Mouse (Mus musculus): ENCODE measurements around the gene Atp1b2. TPM values are rescaled to one million over a fixed set of nuclear protein-coding genes. Genes with fewer than 3 reads are reported as not detected.

Gene Atp1b2
- polyA plus RNA-seq, 1 experiment from 2014 or later, result 15.6 TPM

DNA sequence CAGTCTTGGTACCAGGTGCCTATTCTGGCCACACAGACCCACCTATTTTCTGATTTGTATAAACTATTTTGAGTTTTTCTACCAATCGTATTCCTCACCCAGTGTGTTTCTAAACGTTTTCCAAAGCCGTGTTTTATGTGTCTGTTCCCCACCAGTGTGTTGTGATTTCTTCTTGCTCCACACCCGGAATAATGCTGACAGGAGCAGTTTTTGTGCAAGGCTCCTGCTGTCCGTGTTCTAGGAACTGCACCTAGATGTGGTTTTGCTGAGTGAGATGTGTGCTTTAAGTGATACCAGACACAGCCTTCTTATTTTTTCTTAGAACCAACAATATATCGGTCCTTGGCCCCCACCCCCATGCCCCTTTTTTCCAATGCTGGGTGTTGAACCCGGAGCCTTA, 21.7 kb downstream of the Atp1b2 start:
- H3K4me1 ChIP-seq, result peaks cover 31% of the 10 kb centered on the region
- H3K9me3 ChIP-seq, result no peaks in the 10 kb centered on the region
- WGBS, result 91% methylated on average over 7 of the region's 7 CpGs
- H3K27me3 ChIP-seq (ENCODE audit: insufficient read depth, poor library complexity, severe bottlenecking), result no peaks in the 10 kb centered on the region
- no peak for DNase-seq (ENCODE audit: low spot score)
- H3K4me3 ChIP-seq, result no peak overlapping the region
- no peak overlapping the region for H3K27ac ChIP-seq
- H3K36me3 ChIP-seq, result peaks cover 36% of the 10 kb centered on the region

DNA sequence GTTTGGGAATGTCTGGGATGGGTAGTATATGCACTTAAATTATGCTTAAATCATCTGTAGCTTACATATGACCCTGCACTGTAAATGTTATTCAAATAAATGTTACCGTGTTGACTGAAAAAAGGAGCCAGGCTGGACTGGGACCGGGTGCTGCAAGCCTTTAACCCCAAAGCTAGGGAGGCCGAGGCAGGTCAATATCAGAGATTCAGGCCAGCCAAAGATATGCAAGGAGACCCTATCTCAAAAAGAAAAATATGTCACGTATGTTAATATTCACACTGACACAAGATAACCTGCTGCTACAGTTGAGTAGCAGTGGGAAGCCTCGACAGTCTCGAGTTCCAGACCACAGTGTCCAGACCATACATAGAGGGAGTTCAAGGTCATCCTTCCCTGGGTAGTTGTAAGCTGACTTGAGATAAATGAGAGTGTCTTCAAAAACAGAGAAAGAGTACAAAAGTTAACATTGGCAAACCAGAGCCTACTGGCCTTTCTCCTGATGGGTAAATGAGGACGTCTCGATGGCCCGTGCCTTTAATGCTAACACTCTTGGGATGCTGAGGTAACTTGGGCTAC, 23.4 kb downstream of the Atp1b2 start:
- Histone ChIP-seq H3K4me1 (peaks cover 42% of the 10 kb centered on the region), H3K27me3 (ENCODE audit: insufficient read depth, poor library complexity, severe bottlenecking) (no peaks in the 10 kb centered on the region), H3K9me3 (no peaks in the 10 kb centered on the region), H3K27ac (peak overlapping the region; percentile 91), H3K36me3 (peaks cover 20% of the 10 kb centered on the region), H3K4me3 (peak overlapping the region; percentile 70)
- WGBS, result 65% methylated on average over 9 of the region's 9 CpGs
- DNase-seq (ENCODE audit: low spot score), result no peak

DNA sequence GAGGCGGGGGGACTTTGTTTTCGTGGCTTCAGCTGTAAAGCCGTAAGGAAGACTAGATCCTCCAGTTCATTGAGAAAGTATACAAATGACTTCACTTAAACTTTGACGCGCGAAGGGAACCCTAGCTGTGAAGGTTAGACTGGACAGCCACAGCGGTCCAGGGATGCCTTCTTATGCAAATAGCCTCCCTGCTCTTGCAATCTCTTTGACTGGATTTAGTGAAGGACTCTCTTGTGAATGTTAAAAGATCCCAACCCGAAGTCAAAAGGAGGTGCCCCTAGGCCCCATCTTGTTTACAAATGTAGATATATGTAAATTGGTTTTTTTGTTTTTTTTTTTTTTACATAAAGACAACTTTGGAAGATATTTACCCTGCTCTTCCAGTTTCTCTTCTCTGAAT, 23.9 kb downstream of the Atp1b2 start:
- Histone ChIP-seq H3K9me3 (no peaks in the 10 kb centered on the region), H3K27me3 (ENCODE audit: insufficient read depth, poor library complexity, severe bottlenecking) (no peaks in the 10 kb centered on the region), H3K27ac (peak overlapping the region; percentile 91), H3K4me1 (peaks cover 47% of the 10 kb centered on the region), H3K4me3 (peak overlapping the region; percentile 70), H3K36me3 (peaks cover 20% of the 10 kb centered on the region)
- WGBS, result 1% methylated on average over 8 of the region's 8 CpGs
- DNase-seq (ENCODE audit: low spot score), result no peak

DNA sequence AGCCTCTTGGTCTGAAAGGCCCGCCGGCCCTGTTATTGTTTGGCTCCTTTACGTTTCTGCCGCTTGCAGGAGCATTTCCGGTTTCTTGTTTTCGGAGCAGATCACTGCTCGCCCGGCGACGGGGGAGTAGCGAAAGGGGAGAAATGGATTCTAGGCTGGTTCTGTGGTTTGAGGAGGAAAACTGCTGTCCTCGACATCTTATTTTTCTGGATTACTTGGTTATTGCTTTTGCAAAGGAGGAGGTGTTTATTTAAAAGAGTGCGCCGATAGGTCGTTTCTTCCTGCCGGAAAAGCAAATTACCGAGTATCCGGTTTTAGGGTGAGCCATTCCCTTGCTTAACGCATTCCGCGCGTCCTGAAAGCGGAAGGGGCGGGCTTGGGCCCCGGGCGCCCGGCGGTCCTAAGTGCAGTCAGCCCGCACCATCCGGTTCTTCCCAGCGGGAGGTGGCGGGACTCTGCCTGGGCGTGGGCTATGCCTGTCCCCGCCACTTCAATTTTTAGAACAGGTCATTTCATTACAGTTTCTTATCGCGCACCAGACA, 24.5 kb downstream of the Atp1b2 start:
- H3K9me3 ChIP-seq, result no peaks in the 10 kb centered on the region
- peaks cover 50% of the 10 kb centered on the region for H3K4me1 ChIP-seq
- no peaks in the 10 kb centered on the region for H3K27me3 ChIP-seq (ENCODE audit: insufficient read depth, poor library complexity, severe bottlenecking)
- H3K27ac ChIP-seq, result peak overlapping the region; percentile 91
- H3K36me3 ChIP-seq, result peaks cover 19% of the 10 kb centered on the region
- peak overlapping the region; percentile 70 for H3K4me3 ChIP-seq
- peak; percentile 96 for DNase-seq (ENCODE audit: low spot score)
- WGBS, result under 1% methylated on average over 36 of the region's 36 CpGs

DNA sequence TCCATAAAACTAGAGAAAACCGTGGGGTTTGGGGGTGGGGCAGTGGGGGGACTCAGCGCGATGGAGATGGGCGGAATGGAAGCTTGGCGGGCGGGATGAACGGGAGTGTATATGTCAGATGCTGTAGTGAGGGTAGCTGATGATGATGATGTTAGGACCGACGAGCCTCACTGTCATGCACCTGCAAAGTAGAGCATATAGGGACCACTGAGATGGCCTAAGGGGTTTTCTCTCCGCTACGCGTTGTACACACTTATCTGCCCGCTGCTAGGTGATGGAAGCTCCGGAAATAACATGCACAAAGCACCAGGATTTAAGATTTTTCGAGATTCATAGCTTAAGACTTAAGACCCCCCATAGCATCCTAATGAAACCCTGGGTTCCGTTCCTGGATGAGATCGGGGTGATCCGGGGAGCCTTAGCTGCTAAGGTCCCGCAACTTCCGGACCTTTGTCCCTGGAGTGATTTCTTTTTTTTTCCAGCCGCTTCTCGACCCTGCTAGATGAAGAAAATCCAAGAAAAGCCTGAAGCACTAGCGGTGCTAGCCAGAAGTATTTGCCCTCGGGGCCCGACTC, 25.1 kb downstream of the Atp1b2 start:
- no peak for DNase-seq (ENCODE audit: low spot score)

DNA sequence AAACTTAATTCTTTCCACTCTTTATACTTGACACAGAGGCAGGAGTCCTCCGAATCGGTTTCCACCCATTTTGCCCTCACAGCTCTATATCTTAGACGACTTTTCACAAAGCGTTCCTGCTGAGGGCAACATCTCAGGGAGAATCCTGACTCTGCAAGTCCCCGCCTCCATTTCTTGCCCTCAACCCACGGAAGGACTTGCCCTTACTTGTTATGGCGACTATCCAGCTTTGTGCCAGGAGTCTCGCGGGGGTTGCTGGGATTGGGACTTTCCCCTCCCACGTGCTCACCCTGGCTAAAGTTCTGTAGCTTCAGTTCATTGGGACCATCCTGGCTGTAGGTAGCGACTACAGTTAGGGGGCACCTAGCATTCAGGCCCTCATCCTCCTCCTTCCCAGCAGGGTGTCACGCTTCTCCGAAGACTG, 25.6 kb downstream of the Atp1b2 start, which contains the start of the genes Wrap53 and Trp53:
Gene Wrap53, minus strand, starts transcription at position 165 of the 424 bp plus-strand sequence.
Gene Trp53, plus strand, starts transcription at position 269 of the 424 bp plus-strand sequence.
- DNase-seq (ENCODE audit: low spot score), result peak; percentile 98
- under 1% methylated on average over 13 of the region's 13 CpGs for WGBS
- H3K36me3 ChIP-seq, result peaks cover 26% of the 10 kb centered on the region
- H3K4me1 ChIP-seq, result peaks cover 45% of the 10 kb centered on the region
- peak within 1 kb of the TSS; percentile 91 for H3K27ac ChIP-seq
- no peaks in the 10 kb centered on the region for H3K9me3 ChIP-seq
- peak within 1 kb of the TSS; percentile 70 for H3K4me3 ChIP-seq
- H3K27me3 ChIP-seq (ENCODE audit: insufficient read depth, poor library complexity, severe bottlenecking), result no peaks in the 10 kb centered on the region

More for the DNA sequence above, 25.1 kb downstream of the Atp1b2 start:
- under 1% methylated on average over 25 of the region's 25 CpGs for WGBS
- H3K9me3 ChIP-seq, result no peaks in the 10 kb centered on the region
- peak overlapping the region; percentile 70 for H3K4me3 ChIP-seq
- peak overlapping the region; percentile 91 for H3K27ac ChIP-seq
- peaks cover 23% of the 10 kb centered on the region for H3K36me3 ChIP-seq
- peaks cover 46% of the 10 kb centered on the region for H3K4me1 ChIP-seq
- H3K27me3 ChIP-seq (ENCODE audit: insufficient read depth, poor library complexity, severe bottlenecking), result no peaks in the 10 kb centered on the region

DNA sequence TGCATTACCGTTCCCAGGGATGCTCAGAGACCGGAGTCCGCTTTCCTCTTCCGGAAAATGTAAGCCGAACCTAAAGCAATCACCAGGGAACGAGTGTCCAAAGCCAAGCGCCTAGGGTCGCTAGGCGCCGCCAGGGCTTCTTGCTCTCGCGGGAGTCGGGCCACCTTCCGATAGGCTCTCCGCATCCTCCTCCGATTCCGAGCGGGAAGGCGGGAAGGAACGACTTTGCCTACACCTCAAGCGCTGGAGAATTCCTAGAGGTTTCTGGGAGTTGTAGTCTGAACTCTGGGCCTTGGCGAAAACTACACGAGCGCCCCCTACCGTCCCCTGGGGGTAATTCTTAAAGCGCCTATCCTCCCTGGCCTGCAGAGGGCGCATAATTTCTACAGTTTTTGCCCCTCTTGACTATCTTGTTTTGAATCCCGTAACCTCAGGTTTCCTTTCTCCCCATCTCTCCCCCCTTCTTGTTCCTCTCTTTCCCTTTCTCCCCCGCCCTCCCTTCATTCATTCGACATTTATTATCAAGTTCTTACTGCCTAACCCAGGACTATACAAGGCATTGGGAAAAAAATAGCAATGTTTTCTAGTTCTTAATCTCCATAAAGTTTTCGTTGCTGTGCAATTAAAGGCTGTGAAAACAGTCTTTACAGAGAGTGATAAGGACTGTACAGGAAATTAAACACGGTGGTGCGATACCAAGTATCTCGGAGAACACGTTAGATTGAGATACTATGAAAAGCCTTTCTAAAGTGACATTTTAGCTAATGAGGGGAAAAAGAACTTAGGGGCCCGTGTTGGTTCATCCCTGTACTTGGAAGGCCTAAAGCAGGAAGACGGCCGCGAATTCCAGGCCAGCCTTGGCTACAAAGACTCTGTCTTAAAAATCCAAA, 26.4 kb downstream of the Atp1b2 start:
- Histone ChIP-seq H3K27me3 (ENCODE audit: insufficient read depth, poor library complexity, severe bottlenecking) (no peaks in the 10 kb centered on the region), H3K36me3 (peaks cover 29% of the 10 kb centered on the region), H3K4me1 (peaks cover 43% of the 10 kb centered on the region), H3K4me3 (peak overlapping the region; percentile 70), H3K27ac (peak overlapping the region; percentile 91), H3K9me3 (no peaks in the 10 kb centered on the region)
- WGBS, result 3% methylated on average over 39 of the region's 39 CpGs
- DNase-seq (ENCODE audit: low spot score), result peak; percentile 99

DNA sequence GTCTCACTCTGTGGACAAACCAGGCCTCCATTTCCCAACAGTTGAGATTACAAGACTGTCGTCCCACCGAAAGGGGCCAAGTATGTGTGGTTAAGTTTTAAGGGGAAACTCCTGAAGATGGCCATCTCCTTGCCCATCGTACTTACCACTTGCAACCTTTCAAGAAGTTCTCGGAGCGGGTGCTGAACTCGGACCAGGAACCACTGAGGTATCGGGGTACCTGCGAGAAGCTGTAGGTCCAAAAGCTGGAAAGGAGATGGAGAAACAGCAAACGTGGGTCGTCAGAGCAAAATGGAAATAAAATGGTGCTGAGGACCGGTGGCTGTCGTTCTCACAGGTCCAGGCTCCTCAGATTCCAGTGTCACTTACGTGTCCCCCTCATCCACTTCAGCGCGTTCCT, 27.4 kb downstream of the Atp1b2 start:
- 10% methylated on average over 15 of the region's 15 CpGs for WGBS
- H3K4me3 ChIP-seq, result peak overlapping the region; percentile 70
- H3K4me1 ChIP-seq, result peaks cover 43% of the 10 kb centered on the region
- no peaks in the 10 kb centered on the region for H3K9me3 ChIP-seq
- no peaks in the 10 kb centered on the region for H3K27me3 ChIP-seq (ENCODE audit: insufficient read depth, poor library complexity, severe bottlenecking)
- H3K36me3 ChIP-seq, result peaks cover 32% of the 10 kb centered on the region
- H3K27ac ChIP-seq, result peak overlapping the region; percentile 91
- DNase-seq (ENCODE audit: low spot score), result no peak

DNA sequence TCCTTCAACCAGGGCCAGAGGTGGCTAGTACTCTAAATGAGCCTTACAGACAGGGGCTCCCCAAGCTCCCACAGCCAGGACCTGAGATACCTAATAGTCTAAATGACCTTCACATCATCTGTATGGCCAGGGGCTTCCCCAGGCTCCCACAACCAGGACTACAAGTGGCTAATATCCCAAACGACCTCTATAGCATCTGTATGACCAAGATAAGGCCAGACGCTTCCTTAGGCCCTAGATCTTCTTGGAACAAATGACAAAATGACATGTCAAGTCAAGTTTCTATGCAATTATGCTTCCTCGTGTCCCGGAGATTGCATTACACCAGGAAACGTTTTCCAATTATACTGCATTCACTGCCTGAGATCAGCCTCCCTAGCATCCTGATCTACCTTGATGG, 29.4 kb downstream of the Atp1b2 start:
- WGBS, result 67% methylated on average over 5 of the region's 5 CpGs
- peaks cover 34% of the 10 kb centered on the region for H3K4me1 ChIP-seq
- no peak overlapping the region for H3K4me3 ChIP-seq
- H3K27ac ChIP-seq, result no peak overlapping the region
- no peaks in the 10 kb centered on the region for H3K27me3 ChIP-seq (ENCODE audit: insufficient read depth, poor library complexity, severe bottlenecking)
- H3K36me3 ChIP-seq, result peaks cover 44% of the 10 kb centered on the region
- H3K9me3 ChIP-seq, result no peaks in the 10 kb centered on the region
- DNase-seq (ENCODE audit: low spot score), result no peak

DNA sequence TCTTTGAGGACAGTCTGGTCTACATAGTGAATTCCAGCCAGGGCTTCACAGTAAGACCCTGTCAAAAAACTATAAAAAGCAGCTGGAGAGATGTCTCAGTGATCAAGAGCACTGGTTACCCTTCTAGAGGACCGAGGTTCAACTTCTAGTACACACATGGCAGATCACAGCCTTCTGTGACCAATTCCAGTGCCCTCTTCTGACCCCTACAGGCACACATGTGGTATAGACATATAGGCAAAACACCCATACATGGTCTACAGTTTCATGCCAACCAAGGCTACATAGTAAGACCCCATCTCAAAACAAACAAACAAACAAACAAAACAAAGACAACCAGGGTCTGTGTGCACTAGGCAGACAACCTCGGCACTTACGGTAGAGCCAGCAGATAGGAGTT, 30.5 kb downstream of the Atp1b2 start:
- no peak for DNase-seq (ENCODE audit: low spot score)
- no peaks in the 10 kb centered on the region for H3K9me3 ChIP-seq
- H3K27me3 ChIP-seq (ENCODE audit: insufficient read depth, poor library complexity, severe bottlenecking), result no peaks in the 10 kb centered on the region
- H3K4me1 ChIP-seq, result peaks cover 34% of the 10 kb centered on the region
- H3K36me3 ChIP-seq, result peaks cover 55% of the 10 kb centered on the region
- no peak overlapping the region for H3K4me3 ChIP-seq
- no peak overlapping the region; the same call in 1 of the 2 replicates for H3K27ac ChIP-seq
- WGBS, result 63% methylated on average over 3 of the region's 3 CpGs

DNA sequence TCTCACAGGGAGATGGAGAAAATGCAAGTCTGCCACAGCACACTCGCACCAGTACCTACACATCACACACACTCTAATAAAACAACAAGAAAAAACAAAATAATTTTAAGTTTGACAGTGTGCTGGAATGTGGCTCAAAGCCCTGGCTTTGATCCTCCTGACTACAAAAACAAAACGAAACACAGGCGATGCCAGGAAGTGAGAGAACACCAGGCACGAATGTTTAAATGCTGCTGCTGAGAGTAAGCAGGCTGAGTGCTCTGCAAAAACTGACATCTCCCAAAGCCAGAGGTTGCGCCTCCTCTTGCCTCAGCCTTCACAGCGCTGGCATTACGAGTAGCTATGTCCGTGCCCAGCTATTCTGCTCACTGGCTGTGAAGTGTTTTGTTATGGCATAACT, 40.6 kb downstream of the Atp1b2 start:
- Histone ChIP-seq H3K36me3 (peaks cover 64% of the 10 kb centered on the region), H3K27me3 (ENCODE audit: insufficient read depth, poor library complexity, severe bottlenecking) (no peaks in the 10 kb centered on the region), H3K9me3 (no peaks in the 10 kb centered on the region), H3K4me3 (no peak overlapping the region), H3K4me1 (peaks cover 46% of the 10 kb centered on the region), H3K27ac (no peak overlapping the region)
- 69% methylated on average over 8 of the region's 8 CpGs for WGBS
- no peak for DNase-seq (ENCODE audit: low spot score)

DNA sequence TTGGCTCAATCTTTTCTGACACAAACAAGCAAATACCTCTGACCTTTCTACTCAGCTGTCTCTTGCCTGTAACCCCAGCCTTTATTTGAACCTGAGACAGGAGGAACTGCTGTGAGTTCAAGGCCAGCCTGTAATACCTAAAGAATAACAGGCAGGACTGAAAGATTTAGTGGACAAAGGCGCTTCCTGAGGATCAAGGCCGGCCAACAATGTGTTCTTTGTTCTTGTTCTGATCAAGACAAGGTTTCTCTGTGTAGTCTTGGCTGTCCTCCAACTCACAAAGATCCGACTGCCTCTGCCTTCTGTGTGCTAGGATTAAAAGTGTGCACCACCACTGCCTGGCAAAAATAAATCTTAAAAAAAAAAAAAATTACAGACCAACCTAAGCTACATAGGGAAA, 41.4 kb downstream of the Atp1b2 start:
- DNase-seq (ENCODE audit: low spot score), result no peak
- H3K27ac ChIP-seq, result peak overlapping the region; percentile 97; the same call in 1 of the 2 replicates
- 72% methylated on average over 3 of the region's 3 CpGs for WGBS
- peaks cover 53% of the 10 kb centered on the region for H3K4me1 ChIP-seq
- H3K27me3 ChIP-seq (ENCODE audit: insufficient read depth, poor library complexity, severe bottlenecking), result no peaks in the 10 kb centered on the region
- no peak overlapping the region for H3K4me3 ChIP-seq
- H3K36me3 ChIP-seq, result peaks cover 58% of the 10 kb centered on the region
- H3K9me3 ChIP-seq, result no peaks in the 10 kb centered on the region

All from heart, embryonic 10.5 days (tissue).